Mouse (Mus musculus): ENCODE data around the gene Nms.

- TF ChIP-seq POLR2A (IDR thresholded peaks at IDR 0.05; ENCODE audit: borderline replicate concordance, extremely low read depth, low read depth, low read length) (no peak), CTCF (IDR thresholded peaks at IDR 0.05; ENCODE audit: insufficient read depth, low read length) (no peak)
Observed at GRCm38 (mm10) chr1:38930767-38931166, 8.2 kb upstream of the Nms start.

Data from lung, adult 2 months (tissue).